Mouse (Mus musculus): ENCODE measurements around the gene Olfr215. TPM values are rescaled to one million over a fixed set of nuclear protein-coding genes. Genes with fewer than 3 reads are reported as not detected.
"Not testable (repeated sequence)": the region's sequence is repeated elsewhere in the genome, so short reads cannot be mapped to it uniquely, and the experiment has no call there.

Gene Olfr215
- polyA plus RNA-seq, 1 experiment from 2014 or later: not detected

DNA sequence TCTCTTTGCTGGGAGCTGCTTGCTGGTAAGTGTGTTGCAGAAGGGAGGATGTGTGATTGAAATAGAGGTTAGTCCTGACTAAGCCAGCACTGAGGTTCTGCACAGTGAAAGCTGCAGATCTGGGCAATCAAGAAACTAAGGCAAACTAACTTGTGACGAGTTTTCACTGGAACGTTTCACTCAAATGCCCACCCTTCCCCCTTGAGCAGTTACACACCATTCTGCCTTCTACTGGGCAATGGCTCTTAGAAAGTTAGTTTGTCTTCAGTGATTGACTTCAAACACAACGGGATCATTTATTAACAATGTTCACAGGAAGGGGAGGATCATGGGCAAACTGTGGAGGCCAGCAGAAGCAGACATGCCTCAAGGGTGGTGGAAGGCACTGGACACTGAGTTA lies 29.0 kb downstream of the Olfr215 start:
- Histone ChIP-seq H3K4me1 (0 out of 2 replicates have a peak, but pooled peaks cover 3% of the 10 kb centered on the region), H3K27ac (no peak overlapping the region), H3K27me3 (peaks cover 9% of the 10 kb centered on the region; the same call in 1 of the 2 replicates), H3K9ac (no peak overlapping the region), H3K9me3 (no peaks in the 10 kb centered on the region), H3K36me3 (no peaks in the 10 kb centered on the region), H3K4me3 (no peak overlapping the region), H3K4me2 (no peak overlapping the region)
- 61% methylated on average over 3 of the region's 3 CpGs for WGBS
- ATAC-seq (ENCODE audit: insufficient number of reproducible peaks, insufficient read depth, low FRiP score, low TSS enrichment, low read depth): no peak

GRCm38 (mm10) chr6:116553935-116554334 lies 30.1 kb downstream of the Olfr215 start, which contains the start of gene Olfr214:
Olfr214 (plus strand) TSS chr6:116554235.
- no peak within 1 kb of the TSS for H3K27ac ChIP-seq
- 0 out of 2 replicates have a peak, but pooled peaks cover 3% of the 10 kb centered on the region for H3K4me1 ChIP-seq
- H3K9ac ChIP-seq: no peak within 1 kb of the TSS
- no peak within 1 kb of the TSS for H3K4me2 ChIP-seq
- ATAC-seq (ENCODE audit: insufficient number of reproducible peaks, insufficient read depth, low FRiP score, low TSS enrichment, low read depth): no peak
- H3K4me3 ChIP-seq: no peak within 1 kb of the TSS
- H3K9me3 ChIP-seq: no peaks in the 10 kb centered on the region
- no peaks in the 10 kb centered on the region for H3K36me3 ChIP-seq
- peaks cover 9% of the 10 kb centered on the region; the same call in 1 of the 2 replicates for H3K27me3 ChIP-seq
- WGBS: 77% methylated on average over 1 of the region's 1 CpGs

- not testable (repeated sequence) for H3K4me2 ChIP-seq; H3K4me3 ChIP-seq; ATAC-seq (ENCODE audit: insufficient number of reproducible peaks, insufficient read depth, low FRiP score, low TSS enrichment, low read depth); H3K4me1 ChIP-seq; H3K9me3 ChIP-seq; H3K9ac ChIP-seq; H3K27ac ChIP-seq; H3K27me3 ChIP-seq; H3K36me3 ChIP-seq
- 94% methylated on average over 11 of the region's 11 CpGs for WGBS
These were observed 33.2 kb downstream of the Olfr215 start, which contains the start of gene Gm5580 for GRCm38 (mm10) chr6:116550841-116551240. Gm5580 (plus strand) TSS chr6:116551141.

- Histone ChIP-seq H3K36me3 (no peaks in the 10 kb centered on the region), H3K4me2 (no peak overlapping the region), H3K9ac (no peak overlapping the region), H3K9me3 (no peaks in the 10 kb centered on the region), H3K27me3 (no peaks in the 10 kb centered on the region), H3K4me1 (no peaks in the 10 kb centered on the region), H3K27ac (no peak overlapping the region), H3K4me3 (no peak overlapping the region)
- ATAC-seq (ENCODE audit: insufficient number of reproducible peaks, insufficient read depth, low FRiP score, low TSS enrichment, low read depth): no peak
- 79% methylated on average over 2 of the region's 2 CpGs for WGBS
These were observed 41.5 kb downstream of the Olfr215 start for GRCm38 (mm10) chr6:116542500-116542899.

GRCm38 (mm10) chr6:116538156-116538555 lies 45.8 kb downstream of the Olfr215 start, which contains the start of gene Olfr213:
Olfr213 (plus strand) TSS chr6:116538456.
- no peaks in the 10 kb centered on the region for H3K36me3 ChIP-seq
- no peak within 1 kb of the TSS for H3K27ac ChIP-seq
- H3K4me2 ChIP-seq: no peak within 1 kb of the TSS
- 78% methylated on average over 1 of the region's 1 CpGs for WGBS
- no peak within 1 kb of the TSS for H3K4me3 ChIP-seq
- no peaks in the 10 kb centered on the region for H3K9me3 ChIP-seq
- no peak for ATAC-seq (ENCODE audit: insufficient number of reproducible peaks, insufficient read depth, low FRiP score, low TSS enrichment, low read depth)
- H3K27me3 ChIP-seq: no peaks in the 10 kb centered on the region
- H3K9ac ChIP-seq: no peak within 1 kb of the TSS
- H3K4me1 ChIP-seq: no peaks in the 10 kb centered on the region

Other genes starting within 250 kb of the Olfr215 start
- 18.4 and 22.2 TPM in 2 replicates for gene March8, start 246.2 kb downstream of the Olfr215 start, polyA plus RNA-seq (2015; fragmentation: Nextera tagmentation; extraction: Ambion mirVana)
- gene Alox5, start 123.0 kb downstream of the Olfr215 start, polyA plus RNA-seq (2015; fragmentation: Nextera tagmentation; extraction: Ambion mirVana): 1.0 and 1.7 TPM in 2 replicates
- not detected in 2 replicates for gene Olfr211, start 95.1 kb downstream of the Olfr215 start, polyA plus RNA-seq (2015; fragmentation: Nextera tagmentation; extraction: Ambion mirVana)
- not detected in 2 replicates for gene Olfr212, start 77.7 kb downstream of the Olfr215 start, polyA plus RNA-seq (2015; fragmentation: Nextera tagmentation; extraction: Ambion mirVana)
- gene Olfr213, start 45.7 kb downstream of the Olfr215 start, polyA plus RNA-seq (2015; fragmentation: Nextera tagmentation; extraction: Ambion mirVana): not detected in 2 replicates
- 0.60 and 2.1 TPM in 2 replicates for gene Gm5580, start 33.1 kb downstream of the Olfr215 start, polyA plus RNA-seq (2015; fragmentation: Nextera tagmentation; extraction: Ambion mirVana)
- gene Olfr214, start 30.0 kb downstream of the Olfr215 start, polyA plus RNA-seq (2015; fragmentation: Nextera tagmentation; extraction: Ambion mirVana): not detected in 2 replicates
- 218 and 229 TPM in 2 replicates for gene Zfp422, start 44.8 kb upstream of the Olfr215 start, polyA plus RNA-seq (2015; fragmentation: Nextera tagmentation; extraction: Ambion mirVana)
- gene Depp1, start 66.4 kb upstream of the Olfr215 start, polyA plus RNA-seq (2015; fragmentation: Nextera tagmentation; extraction: Ambion mirVana): 16.5 and 19.9 TPM in 2 replicates
- 14.4 and 14.5 TPM in 2 replicates for gene Rassf4, start 89.8 kb upstream of the Olfr215 start, polyA plus RNA-seq (2015; fragmentation: Nextera tagmentation; extraction: Ambion mirVana)
- gene Tmem72, start 132.7 kb upstream of the Olfr215 start, polyA plus RNA-seq (2015; fragmentation: Nextera tagmentation; extraction: Ambion mirVana): 0.04 and 0.07 TPM in 2 replicates